Mouse (Mus musculus): ENCODE results near the gene Orm2.

Orm2 gene

GRCm38 (mm10) chr4:63405051-63405450, 42.8 kb downstream of the Orm2 start:
- DNase-seq (ENCODE audit: low spot score in 2 of 2) = peak; percentile 51 to 77

- DNase-seq (ENCODE audit: low spot score in 2 of 2) = no peak
Measured at GRCm38 (mm10) chr4:63405683-63406082, 43.4 kb downstream of the Orm2 start.

DNA sequence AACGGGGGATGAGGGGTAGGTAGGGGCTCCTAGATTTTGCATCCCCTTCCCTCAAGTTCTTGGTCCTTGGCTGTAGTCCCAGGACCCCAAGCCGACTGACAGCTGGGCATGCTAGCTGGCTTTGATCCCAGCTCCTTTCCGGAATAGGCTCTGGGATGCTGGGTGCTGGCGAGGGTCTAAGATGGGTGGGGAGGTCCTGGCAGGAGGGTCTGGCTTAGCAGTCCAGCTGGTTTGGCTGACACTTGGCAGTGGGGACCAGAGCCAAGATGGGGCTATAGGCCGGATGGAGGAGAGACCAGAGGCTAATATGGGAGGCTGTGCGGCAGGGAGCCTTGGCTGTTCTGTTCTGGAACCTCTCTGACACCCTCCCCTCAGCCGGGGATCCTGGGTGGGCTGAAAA, 46.0 kb downstream of the Orm2 start:
- DNase-seq (ENCODE audit: low spot score in 2 of 2) = peak in 1 of 2 experiments; percentile 33

- DNase-seq (ENCODE audit: low spot score in 2 of 2) = peak; percentile 68 to 81
Measured at GRCm38 (mm10) chr4:63408649-63409048, 46.4 kb downstream of the Orm2 start.

DNA sequence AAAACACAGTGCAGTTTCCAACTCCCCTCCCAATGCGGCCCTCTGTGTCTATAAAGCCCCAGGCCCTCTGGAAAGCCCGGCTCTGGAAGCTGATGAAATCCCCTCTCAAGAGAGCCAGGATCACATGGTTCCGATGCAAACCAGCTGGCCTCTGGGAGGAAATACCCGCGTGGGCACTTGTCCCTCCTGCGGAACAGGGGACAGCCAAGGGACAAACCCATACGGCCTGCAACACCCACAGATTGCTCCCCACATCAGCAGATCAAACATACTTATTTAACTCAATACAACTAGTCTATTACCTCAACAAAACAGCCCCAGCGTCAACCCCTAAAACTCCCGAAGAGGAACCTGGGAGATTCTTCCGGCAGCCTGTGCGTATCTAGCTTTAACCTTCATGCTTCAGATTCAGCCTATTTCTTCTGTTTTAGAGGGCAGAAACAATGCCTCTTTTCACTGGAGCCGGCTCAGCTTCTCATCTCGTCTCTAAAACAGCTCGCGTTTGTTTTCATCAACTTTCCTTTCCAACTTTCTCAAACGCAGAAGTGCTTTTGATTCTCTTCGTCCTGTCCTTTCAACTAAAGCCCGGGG, 47.2 kb downstream of the Orm2 start:
- DNase-seq (ENCODE audit: low spot score in 2 of 2) = peak; percentile 45 to 49

GRCm38 (mm10) chr4:63409908-63410582, 47.8 kb downstream of the Orm2 start:
- peak; percentile 49 to 77 for DNase-seq (ENCODE audit: low spot score in 2 of 2)

DNA sequence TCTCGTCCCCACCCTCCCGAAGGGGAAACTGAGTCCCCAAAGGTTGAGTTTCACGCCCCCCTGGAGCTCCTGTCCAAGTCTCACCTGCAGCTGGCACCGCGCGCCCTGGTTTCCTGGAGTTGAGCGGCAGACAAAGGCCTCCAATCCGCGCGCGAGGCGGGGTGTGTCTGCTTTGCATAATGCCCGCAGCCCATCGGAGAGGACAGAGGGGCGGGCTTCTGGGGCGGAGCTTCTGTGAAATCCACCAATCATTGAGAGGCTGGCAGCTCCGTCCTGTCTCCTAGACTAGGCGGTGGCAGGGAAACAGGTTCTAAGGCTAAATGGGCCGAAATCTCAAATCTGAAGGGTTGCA, 48.3 kb downstream of the Orm2 start:
- peak; percentile 87 to 96 for DNase-seq (ENCODE audit: low spot score in 2 of 2)

- DNase-seq (ENCODE audit: low spot score in 2 of 2) = no peak
Measured at GRCm38 (mm10) chr4:63411222-63411621, 49.0 kb downstream of the Orm2 start.

GRCm38 (mm10) chr4:63414951-63415350, 52.7 kb downstream of the Orm2 start:
- DNase-seq (ENCODE audit: low spot score in 2 of 2) = no peak

Data from spleen, postnatal 10 days (tissue).